Mouse (Mus musculus) gastrocnemius, postnatal 4 days (tissue): ENCODE measurements around the gene Cnpy4. TPM values are rescaled to one million over a fixed set of nuclear protein-coding genes. Genes with fewer than 3 reads are reported as not detected.
"Not testable (repeated sequence)": the region's sequence is repeated elsewhere in the genome, so short reads cannot be mapped to it uniquely, and the experiment has no call there.

Experiments
- DNase-seq, 2 experiments: peaks; one replicate each; pipeline ENCODE4 v3.0.0; 2021 to 2022; ENCODE audit warnings: low spot score in 2 of 2, mixed read lengths in 2 of 2
- microRNA-seq: library from miRNA; unstranded; fragments of <30 nt; microRNA quantifications from one replicate; pipeline ENCODE4 v1.2.0, GENCODE M21; 2021
- total RNA-seq, 2 experiments: library from RNA; stranded (reverse); gene quantifications; 2 replicates each; pipeline ENCODE4 v1.2.3; 2021

Cnpy4 gene
- total RNA-seq, 2 experiments from 2014 or later, result 18.9 to 19.9 TPM

DNA sequence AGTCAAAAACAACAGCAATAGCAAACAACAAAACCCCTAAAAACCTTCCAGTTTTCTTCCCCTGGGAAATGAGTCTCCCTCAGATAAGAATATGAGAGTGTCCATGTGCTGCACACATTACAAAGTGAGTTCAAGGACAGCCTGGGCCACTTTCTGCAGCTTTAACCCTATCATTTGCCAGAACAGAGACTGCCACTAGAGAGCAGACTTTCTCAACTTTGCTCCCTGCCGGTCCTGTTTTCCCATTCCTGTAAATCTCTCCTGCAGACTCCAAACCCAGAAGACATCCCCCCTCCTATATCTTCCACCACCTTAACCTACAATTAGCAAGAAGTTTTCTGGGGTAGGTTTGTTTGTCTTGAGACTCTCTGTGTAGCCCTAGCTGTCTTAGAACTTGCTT is 12.3 kb downstream of the Cnpy4 start:
- no peak for DNase-seq

DNA sequence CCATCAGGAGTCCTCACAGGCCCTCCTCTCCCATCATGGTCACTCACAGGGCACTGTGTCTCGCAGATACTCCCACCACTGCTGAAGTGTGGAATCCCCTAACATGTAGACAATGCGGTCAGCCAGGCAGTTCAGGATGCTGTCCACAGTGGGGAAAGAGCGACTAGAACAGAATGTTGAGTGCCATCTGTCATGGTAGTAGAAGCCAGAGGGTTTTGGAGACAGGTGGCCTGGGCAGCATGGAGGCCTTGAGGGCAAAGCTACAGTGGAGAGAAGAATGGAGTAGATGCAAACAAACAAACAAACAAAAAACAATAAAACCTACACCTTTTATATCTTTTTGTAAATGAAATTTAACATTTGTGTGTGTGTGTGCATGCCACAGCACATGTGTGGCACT is 14.8 kb downstream of the Cnpy4 start:
- DNase-seq, result no peak

DNA sequence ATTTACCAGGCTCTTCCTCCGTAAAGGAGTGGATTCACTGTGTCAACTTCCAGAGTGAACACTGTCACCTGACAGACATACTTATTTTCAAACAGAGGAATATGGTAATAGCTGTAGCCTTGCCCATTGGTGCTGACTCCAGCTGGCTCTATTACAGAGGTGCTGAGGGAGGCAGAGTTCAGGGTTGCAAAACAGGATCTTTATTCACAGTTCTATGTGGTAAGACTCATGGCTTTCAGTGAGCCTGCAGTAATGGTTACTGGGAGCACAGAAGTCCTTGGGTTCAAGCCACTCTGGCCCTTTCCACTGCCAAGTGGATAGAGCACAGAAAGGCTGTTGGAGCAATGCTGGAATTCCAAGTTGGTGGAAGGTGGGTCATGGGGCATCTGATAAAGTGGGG is 20.0 kb downstream of the Cnpy4 start:
- no peak for DNase-seq

DNA sequence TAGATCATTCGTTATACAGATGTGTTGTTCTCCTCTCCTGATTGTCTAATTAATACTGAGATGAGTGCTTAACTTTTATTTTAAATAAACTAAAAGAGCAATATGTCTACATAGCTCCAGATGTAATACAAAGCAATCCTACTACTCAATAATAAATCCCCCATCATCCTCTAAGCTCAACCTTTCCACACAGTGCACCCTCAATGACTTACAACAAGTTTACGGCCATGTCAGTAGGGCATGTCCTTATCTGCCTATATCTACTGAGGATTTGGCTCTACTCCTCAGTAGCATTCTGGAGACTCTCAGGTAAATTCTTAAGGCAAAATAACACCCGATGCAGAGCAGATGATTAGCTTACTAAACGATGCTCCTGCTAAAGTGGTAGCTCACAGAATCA is 20.6 kb downstream of the Cnpy4 start:
- no peak for DNase-seq

DNA sequence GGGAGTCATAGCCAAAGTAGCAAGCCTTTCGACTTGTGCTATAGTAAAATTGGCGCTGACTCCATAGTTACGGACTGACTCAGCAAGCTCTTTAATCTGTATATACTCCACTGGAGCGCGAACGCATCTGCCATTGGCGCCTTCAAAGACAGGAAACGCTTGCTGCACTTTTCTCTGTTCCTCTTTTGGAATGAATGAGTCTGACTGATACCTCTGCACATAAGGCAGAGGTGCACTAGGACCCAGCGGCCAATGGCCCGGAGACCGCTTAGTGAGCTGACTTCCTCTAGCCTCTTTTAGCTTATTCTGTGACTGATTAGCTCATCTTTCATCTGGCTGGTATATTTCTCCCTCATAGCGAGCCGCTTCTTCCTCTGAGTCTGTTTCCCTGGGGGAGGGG is 29.3 kb downstream of the Cnpy4 start:
- DNase-seq, result not testable (repeated sequence)

DNA sequence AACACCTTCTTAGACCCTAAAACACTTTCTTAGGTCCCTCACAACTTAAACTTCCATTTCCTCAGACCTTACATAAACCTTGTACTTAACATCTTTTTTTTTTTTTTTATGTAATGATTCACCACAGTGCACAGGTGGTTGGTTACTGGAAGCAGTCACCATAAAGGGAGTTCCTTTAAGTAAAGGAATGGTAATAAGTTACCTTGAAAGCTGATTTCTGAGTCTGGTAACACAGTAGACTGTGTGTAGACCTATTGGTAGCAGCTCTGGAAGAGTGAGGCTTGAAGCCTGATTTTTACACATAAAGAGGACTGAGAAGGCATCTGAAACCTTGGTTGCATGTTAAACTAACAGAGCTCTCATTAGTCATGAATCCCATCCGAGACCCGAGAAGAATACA is 32.6 kb downstream of the Cnpy4 start:
- DNase-seq, result no peak

DNA sequence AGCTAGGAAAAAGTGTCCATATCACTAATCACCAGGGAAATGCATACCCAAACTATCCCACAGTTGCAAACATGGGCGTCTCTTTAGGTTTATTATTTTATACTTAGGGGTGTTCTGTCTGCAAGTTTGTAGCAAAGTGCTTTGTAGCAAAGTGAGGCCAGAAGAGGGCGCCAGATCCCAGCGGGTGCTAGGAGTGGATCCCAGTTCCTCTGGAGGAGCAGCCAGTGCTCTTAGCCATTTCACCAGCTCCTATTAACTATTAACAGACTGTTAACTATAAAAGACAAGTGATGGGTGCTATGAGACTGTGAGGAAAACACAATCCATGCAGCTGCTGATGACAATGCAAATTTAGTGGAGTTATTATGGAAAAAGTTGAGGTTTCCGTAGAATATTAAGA is 34.8 kb downstream of the Cnpy4 start:
- peak; percentile 71 to 84 for DNase-seq

DNA sequence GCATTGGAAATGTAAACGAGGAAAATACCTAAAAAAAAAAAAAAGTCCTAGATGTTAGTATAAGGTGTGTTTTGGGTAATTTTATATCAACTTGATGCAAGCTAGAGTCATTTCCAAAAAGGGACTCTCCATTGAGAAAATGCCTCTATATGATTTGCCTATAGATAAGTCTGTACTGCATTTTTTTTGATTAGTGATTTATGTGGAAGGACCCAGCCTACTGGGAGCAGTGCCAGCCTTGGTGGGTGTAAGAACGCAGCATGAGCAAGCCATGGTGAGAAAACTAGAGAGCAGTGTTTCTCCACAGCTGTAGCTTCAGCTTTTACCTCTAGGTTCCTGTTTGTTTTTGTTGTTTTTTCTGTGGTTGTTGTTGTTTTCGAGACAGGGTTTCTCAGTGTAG is 36.0 kb downstream of the Cnpy4 start:
- no peak for DNase-seq

DNA sequence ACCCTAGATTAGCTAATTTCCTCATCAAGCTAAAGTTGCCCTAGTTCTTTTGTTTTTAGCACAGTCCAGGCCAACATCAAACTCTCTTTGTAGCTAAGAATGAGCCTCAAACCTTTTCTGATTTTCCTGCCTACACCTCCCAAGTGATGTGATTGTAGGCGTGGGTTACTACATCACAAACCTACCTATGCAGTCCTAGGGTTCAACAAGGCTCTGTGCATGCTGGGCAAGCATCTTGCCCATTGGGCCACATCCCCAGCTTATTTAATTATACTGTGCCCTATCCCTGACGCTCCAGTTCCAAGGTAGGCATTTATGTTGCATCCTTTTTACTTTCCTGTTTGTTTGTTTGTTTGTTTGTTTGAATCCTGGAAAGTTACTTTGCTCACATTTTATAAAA is 38.4 kb downstream of the Cnpy4 start, which contains the start of gene Nxpe5:
TSS of gene Nxpe5 (plus strand) at position 199 of the 400 bp plus-strand sequence.
- no peak for DNase-seq

DNA sequence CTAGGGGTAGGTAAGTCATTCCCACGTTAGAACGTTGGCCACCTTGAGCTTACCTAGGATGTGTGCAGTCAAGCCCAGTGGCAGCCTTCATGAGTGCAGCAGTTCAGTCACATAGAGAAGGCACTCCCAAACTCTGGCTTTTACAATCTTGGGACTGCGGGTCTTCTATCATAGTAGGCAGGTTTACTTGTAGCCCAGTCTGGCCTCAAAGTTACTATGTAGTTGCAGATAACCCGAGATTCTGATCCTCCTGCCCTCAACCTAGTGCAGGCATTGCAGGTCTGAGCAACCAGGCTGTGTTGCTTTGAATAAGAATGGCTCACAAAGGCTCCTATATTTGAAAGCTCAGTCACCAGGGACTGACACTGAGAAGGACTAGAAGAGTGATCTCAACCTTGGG is 39.2 kb downstream of the Cnpy4 start:
- DNase-seq, result no peak

DNA sequence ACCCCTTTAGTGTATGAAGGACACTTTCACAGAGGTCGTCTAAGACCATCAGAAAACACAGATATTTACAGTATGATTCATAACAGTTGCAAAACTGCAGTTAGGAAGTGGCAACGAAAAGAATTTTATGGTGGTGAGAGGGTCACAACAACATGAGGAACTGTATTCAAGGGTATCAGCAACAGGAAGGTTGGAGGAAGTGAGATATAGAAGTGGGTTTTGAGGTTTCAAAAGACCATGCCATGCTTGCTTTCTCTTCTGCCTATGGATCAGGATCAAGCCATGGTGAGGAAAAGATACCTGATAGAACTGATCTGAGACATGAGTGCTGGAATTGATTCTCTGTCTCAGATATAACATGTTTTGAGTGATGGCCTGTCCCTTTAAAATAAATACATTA is 40.1 kb downstream of the Cnpy4 start:
- DNase-seq, result no peak

DNA sequence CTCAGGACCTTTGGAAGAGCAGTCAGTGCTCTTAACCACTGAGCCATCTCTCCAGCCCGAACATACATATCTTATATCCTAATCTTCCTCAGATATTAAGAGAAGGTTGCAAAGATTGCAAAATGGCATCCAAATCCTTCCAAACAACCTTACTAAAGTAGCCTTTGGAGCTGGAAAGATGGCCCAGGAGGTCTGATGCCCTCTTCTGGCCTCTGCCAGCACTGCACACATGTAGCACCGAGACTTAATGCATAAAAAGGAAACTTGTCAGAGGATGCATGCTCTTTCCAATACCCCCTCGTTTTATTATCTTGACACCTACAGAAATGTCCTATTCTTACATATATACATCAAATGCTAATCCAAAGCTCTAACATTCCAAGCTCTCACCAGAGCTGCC is 40.7 kb downstream of the Cnpy4 start:
- no peak for DNase-seq

DNA sequence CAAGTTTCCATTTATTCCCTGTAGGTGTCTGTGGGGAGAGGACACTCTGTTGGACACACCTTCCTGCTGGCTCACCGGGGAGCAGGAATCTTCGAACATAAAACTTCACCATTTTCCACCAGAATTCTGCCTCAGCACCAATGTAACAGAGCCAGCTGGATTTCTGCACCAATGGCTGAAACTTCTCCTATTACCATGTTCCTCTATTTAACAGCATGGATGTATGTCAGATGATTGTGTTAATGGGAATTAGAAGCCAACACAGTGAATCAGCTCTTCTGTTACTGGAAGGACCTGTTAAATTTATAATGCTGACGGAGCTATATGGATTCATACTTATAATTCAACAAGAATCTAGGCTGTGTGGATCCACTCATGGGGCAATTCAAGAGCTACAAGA is 42.2 kb downstream of the Cnpy4 start:
- DNase-seq, result no peak

DNA sequence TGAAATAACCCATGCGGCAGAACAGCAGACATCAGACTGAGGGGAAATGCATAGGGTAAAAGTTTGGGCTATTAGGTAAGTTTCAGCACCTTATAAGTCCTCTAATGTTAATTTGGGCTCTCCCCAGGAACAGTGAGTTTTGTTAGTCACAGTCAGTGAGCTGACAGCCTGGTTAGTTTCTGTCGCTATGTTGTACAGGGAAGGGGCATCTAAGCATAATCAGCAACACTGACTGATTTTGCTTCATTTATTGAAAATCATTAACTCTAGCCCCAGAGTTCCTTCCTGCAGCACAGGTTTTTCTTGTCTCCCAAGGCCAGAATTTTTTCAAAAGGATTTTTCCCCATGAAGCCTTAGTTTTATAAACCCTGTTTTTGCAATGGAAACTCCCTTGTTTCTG is 46.5 kb downstream of the Cnpy4 start:
- no peak for DNase-seq

DNA sequence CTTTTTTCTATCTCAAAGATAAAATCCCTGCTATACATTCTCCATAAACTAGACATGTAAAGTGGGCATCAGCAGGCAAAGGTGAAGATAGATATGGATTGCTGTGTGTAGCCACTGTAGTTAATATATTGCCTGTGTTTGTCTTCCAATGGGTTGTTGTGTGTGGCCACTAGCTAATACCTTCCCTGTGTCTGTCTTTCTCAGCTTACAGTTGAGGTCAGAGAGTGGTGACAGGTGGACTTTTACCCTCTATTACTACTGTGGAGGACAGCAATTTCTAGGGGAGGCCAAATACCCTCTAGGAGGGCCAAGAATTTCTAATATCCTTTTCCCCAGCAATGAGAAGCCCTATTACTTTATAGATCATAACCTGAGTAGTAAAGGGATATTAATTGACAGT is 46.9 kb downstream of the Cnpy4 start:
- no peak for DNase-seq

DNA sequence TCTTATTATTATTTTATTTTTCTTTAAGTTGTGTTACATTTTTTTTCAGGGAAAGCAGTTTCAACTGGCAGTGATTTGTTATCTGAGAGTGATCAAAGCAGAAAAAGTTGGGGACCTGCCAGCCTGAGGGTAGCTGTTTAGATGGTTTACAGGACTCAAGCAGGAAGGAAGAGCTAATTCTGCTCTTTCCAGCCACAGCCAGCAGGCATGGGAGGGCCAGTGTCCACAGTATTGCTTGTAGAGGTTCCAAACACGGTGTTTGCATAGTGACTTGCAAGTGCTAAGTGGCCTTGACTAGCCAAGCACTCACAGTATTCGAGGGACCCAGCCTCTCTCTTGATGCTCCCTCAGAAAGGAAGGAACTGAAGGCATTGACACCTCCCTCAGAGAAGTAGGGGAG is 54.2 kb downstream of the Cnpy4 start:
- DNase-seq, result no peak

Small RNA genes lying within 50 kb of the gene (microRNA-seq; reads per million reads assigned to microRNA genes)
- 675 reads per million, percentile 71 among the genes with 10 or more reads in this experiment for gene Mir106b
- gene Mir25, result 350 reads per million, percentile 61 among the genes with 10 or more reads in this experiment
- 1,424 reads per million, percentile 79 among the genes with 10 or more reads in this experiment for gene Mir93

Other genes with a start within 250 kb of the Cnpy4 start
- gene Gjc3, start 224.4 kb upstream of the Cnpy4 start, total RNA-seq, result 10 to 100 TPM in 1 of 2 experiments, 1 to 10 TPM in 1; 8.1 to 10.3 TPM
- gene Azgp1, start 206.0 kb upstream of the Cnpy4 start, total RNA-seq, result 1 to 10 TPM in 1 of 2 experiments, under 1 TPM in 1; 0.37 to 1.2 TPM
- not detected for gene Smok3a, start 166.2 kb upstream of the Cnpy4 start, total RNA-seq
- not detected for gene Smok3b, start 166.1 kb upstream of the Cnpy4 start, total RNA-seq
- not detected for gene Smok3c, start 134.3 kb upstream of the Cnpy4 start, total RNA-seq
- gene Zkscan1, start 102.4 kb upstream of the Cnpy4 start, total RNA-seq, result 10 to 100 TPM; 18.7 to 19.4 TPM
- 10 to 100 TPM; 19.6 to 23.0 TPM for gene Zscan21, start 70.6 kb upstream of the Cnpy4 start, total RNA-seq
- 10 to 100 TPM in 1 of 2 experiments, 1 to 10 TPM in 1; 9.9 to 10.3 TPM for gene Zfp113, start 31.7 kb upstream of the Cnpy4 start, total RNA-seq
- gene Cops6, start 26.4 kb upstream of the Cnpy4 start, total RNA-seq, result 100 to 1,000 TPM; 141 to 142 TPM
- 10 to 100 TPM; 22.1 to 24.1 TPM for gene Ap4m1, start 15.5 kb upstream of the Cnpy4 start, total RNA-seq
- gene Mcm7, start 15.1 kb upstream of the Cnpy4 start, total RNA-seq, result 10 to 100 TPM; 48.6 to 51.9 TPM
- gene Taf6, start within 50 bp of the Cnpy4 start, total RNA-seq, result 10 to 100 TPM; 31.0 to 33.6 TPM
- gene Mblac1, start 6.8 kb downstream of the Cnpy4 start, total RNA-seq, result 1 to 10 TPM; 5.6 to 5.7 TPM
- 1 to 10 TPM; 2.3 to 2.4 TPM for gene Nxpe5, start 38.4 kb downstream of the Cnpy4 start, total RNA-seq
- gene Lamtor4, start 68.0 kb downstream of the Cnpy4 start, total RNA-seq, result 10 to 100 TPM; 52.9 to 54.9 TPM
- 1 to 10 TPM; 8.0 to 9.5 TPM for gene BC037034, start 76.5 kb downstream of the Cnpy4 start, total RNA-seq
- gene Gal3st4, start 85.4 kb downstream of the Cnpy4 start, total RNA-seq, result under 1 TPM; 0.36 to 0.69 TPM
- not detected for gene Gm43720, start 92.5 kb downstream of the Cnpy4 start, total RNA-seq
- 1 to 10 TPM; 1.7 to 3.0 TPM for gene Gpc2, start 92.5 kb downstream of the Cnpy4 start, total RNA-seq
- 1 to 10 TPM in 1 of 2 experiments, under 1 TPM in 1; 0.54 to 1.4 TPM for gene Stag3, start 92.8 kb downstream of the Cnpy4 start, total RNA-seq
- not detected for gene Pvrig, start 154.5 kb downstream of the Cnpy4 start, total RNA-seq